Mouse (Mus musculus) common myeloid progenitor, adult 5-6 weeks (primary cell): ENCODE data around the gene Gm20708. TPM values are rescaled to one million over a fixed set of nuclear protein-coding genes. Genes with fewer than 3 reads are reported as not detected.

ENCODE experiments used
- ATAC-seq: replicated peaks from 2 replicates; pipeline ENCODE4 v1.8.0; 2016; ENCODE audit warnings: low read depth, mild to moderate bottlenecking, moderate TSS enrichment, inconsistent platforms; ENCODE audit not compliant: poor library complexity, severe bottlenecking
- total RNA-seq: library from RNA; stranded (forward); fragments of 200-1000, 187-1606 nt; gene quantifications from 2 replicates; pipeline ENCODE4 v1.2.3, GENCODE M21; 2017

Gm20708 gene
- 2.5 and 3.1 TPM in 2 replicates for total RNA-seq

- peak; percentile 27 for ATAC-seq
Observed at GRCm38 (mm10) chr11:117809407-117810311, at the start of gene Gm20708, which contains the start of gene Syngr2. Gene Gm20708, plus strand, starts transcription at chr11:117809668. Gene Syngr2, plus strand, starts transcription at chr11:117809668.

DNA sequence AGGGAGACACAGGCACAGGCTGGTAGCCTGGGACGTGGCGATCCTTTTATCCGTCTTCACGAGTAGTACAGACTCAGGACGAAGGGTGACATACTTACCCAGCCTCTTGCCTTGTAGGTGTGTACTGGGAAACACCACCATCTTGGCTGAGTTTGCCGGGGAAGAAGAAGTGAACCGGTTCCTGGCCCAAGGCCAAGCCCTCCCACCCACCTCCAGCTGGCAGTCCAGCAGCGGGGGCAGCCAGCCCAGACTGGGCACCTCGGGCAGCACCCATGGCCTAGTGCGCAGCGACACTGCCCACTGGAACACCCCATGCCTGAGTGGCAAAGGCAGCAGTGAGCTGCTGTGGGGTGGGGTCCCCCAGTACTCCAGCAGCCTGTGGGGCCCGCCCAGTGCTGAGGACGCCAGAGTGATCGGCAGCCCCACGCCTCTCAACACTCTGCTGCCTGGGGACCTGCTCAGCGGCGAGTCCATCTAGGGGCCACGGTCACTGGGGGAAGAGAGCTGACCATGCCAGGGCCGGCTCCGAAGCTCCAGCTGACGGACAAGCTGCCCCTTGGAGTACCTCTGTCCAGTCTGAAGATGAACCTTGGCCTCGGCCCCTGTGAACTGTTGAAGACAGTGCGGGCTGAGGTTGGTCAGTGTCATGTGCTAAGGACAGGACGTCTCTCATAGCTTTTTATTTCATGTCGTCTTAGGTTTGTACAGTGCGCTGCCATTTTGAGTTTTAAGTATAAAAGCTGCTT, 48.9 kb upstream of the Gm20708 start:
- ATAC-seq = no peak

- no peak for ATAC-seq
Observed at GRCm38 (mm10) chr11:117761801-117762200, 47.7 kb upstream of the Gm20708 start.

GRCm38 (mm10) chr11:117762246-117762645, 47.2 kb upstream of the Gm20708 start:
- no peak for ATAC-seq

DNA sequence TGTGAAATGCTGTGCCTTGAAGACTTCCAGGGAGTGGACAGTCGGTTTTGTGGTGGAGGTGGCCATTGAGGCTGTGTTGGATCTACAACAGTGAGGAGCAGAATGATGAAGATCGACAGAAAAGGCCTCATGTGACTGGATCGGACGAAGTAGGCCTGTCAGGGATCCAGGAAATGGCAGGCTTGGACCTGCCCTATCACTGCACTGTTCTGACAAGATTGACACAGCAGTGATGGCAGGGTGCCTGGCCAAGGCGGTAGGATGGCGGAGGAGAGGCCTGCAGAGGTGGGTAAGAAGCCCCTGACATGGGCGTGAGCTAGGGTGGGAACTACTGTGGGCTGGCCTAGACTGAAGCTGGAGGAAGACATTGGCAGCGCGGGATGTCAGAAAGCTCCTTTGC, 45.1 kb upstream of the Gm20708 start:
- ATAC-seq = no peak

DNA sequence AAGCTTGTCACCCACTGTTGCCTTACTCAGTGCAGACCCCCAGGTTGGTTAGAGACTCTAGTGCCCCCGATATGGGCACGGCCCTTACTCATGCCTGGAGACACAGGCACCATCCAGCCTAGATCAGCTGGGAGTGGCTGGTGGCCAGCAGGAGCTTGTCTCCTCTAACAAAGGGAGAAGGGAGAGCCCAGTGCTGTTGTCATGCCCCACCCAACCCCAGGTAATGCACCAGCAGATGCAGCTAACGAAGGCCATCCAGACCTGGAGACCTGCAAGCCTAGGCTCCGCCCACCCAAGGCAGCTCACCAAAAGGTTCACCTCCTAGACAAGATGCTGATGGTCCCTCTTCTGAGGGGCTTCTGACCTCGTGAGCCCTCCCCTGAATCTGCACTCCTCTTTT, 44.1 kb upstream of the Gm20708 start:
- ATAC-seq = no peak

- no peak for ATAC-seq
Observed at GRCm38 (mm10) chr11:117766275-117766674, 43.2 kb upstream of the Gm20708 start.

DNA sequence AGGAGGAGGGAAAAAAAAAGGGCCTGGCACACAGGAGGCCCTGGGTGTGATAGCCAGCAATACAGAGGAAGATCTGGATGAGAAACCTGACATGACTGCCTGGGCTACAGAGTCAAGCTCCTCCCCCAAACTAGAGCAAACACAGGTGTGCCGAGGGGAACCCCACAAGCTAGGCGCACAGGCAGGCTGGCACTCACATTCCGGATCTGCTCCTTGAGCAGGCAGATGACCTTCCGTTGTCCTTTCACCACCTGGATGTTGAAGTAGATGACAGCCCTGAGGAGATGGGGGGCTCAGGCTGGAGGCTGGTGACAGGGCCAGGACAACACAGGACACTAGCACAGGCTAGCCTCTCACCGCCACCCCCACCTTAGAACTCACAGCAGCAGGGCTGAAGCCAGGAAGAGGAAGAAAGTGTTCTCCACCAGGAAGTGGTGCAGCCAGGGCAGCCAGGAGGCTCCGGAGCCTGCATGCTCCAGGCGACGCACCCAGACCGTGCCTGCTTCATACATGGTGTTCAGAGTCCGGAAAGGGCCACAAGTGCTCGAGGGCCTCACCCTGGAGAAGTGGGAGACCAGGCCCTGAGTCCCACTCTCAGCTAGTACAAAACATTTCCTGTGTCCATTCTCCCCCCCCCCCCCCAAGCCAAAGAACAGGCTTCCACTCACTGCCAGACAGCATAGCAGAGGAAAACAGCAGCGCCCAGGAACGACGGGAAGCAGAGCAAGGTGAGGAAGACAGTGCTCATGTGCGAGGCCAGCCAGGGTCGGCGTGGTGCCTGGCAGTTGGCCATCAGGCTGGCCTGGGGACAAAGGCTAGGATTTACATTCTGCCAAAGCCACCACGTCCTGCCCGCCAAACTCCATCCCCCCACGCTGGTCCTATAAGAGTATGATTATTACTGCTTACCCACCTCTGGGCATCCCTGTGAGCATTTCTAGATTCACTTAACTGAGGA, 40.5 kb upstream of the Gm20708 start:
- ATAC-seq = no peak

GRCm38 (mm10) chr11:117769683-117770047, 39.8 kb upstream of the Gm20708 start:
- ATAC-seq = no peak

- ATAC-seq = no peak
Observed at GRCm38 (mm10) chr11:117770407-117770806, 39.1 kb upstream of the Gm20708 start.

- no peak for ATAC-seq
Observed at GRCm38 (mm10) chr11:117772352-117772751, 37.1 kb upstream of the Gm20708 start.

DNA sequence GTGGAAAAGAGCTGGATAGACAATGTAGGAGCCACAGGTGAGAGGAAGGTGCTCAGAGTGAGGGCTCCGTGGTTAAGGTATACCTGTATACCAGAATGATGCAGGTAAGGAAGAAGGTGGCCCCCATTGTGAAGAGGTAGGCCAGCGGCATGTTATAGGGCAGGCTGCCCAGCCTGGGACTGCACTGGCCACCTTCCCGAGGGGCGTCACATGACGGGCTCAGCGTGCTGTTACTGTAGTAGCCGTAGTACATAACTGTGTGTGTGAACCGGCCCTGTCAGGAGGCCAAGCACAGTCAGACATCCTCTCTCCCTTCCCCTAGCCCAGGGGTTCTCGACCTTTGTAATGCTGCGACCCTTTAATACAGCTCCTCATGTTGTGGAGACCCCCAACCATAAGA, 34.5 kb upstream of the Gm20708 start:
- ATAC-seq = no peak

DNA sequence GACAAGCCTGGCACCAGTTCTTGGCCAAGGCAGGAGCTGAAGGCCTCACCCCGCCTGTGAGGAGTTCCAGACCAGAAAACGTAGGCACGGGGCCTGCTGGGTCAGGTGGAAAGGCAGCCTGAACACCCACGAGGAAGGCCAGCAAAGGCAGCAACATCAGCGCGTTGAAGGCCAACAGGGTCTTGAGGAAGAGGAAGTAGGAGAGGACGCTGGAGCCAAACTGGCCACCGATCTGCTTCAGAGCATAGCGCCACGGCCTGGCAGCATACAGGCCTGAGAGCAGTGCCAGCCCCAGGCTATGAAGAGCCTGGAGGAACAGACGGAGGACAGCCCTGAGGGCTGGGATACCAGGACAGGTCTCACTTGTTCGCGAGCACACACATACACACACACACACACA, 33.9 kb upstream of the Gm20708 start:
- ATAC-seq = no peak

DNA sequence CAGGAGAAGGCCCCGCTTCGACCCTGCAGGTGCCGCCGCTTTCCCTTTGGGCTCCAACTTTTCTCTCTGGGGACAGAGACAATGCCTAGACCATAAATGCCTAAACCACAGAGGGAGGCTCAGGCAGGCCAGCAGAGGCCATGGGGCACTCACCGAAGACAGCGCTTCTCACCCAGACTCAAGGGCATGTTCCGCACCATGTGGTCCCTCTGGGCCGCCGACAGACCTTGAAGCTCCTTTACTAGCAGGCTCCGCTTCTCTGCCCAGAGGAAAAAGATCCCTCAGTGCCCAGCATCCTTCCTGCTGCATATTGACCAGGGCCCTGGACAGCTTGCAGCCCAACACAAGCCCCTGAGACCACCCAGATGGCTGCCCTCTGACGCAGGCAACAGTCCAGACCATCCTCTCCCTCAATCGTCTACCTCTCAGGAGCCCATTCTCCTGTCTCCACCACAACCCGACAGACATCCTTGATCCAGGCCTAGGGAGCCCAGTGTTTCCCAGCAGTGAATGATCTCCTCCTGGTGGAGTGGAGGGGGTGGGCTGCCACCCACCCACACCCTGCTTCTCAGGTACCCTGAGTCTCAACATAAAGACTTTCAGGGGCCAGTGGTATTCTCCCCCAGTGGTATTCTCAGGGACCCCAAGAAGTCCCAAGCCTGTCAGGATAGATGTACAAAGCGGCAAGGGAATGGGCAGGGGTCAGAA, 33.2 kb upstream of the Gm20708 start:
- ATAC-seq = no peak

- ATAC-seq = no peak
Observed at GRCm38 (mm10) chr11:117777111-117777510, 32.4 kb upstream of the Gm20708 start.

GRCm38 (mm10) chr11:117778031-117778430, 31.4 kb upstream of the Gm20708 start:
- ATAC-seq = no peak

- ATAC-seq = no peak
Observed at GRCm38 (mm10) chr11:117778851-117779433, 30.5 kb upstream of the Gm20708 start.

DNA sequence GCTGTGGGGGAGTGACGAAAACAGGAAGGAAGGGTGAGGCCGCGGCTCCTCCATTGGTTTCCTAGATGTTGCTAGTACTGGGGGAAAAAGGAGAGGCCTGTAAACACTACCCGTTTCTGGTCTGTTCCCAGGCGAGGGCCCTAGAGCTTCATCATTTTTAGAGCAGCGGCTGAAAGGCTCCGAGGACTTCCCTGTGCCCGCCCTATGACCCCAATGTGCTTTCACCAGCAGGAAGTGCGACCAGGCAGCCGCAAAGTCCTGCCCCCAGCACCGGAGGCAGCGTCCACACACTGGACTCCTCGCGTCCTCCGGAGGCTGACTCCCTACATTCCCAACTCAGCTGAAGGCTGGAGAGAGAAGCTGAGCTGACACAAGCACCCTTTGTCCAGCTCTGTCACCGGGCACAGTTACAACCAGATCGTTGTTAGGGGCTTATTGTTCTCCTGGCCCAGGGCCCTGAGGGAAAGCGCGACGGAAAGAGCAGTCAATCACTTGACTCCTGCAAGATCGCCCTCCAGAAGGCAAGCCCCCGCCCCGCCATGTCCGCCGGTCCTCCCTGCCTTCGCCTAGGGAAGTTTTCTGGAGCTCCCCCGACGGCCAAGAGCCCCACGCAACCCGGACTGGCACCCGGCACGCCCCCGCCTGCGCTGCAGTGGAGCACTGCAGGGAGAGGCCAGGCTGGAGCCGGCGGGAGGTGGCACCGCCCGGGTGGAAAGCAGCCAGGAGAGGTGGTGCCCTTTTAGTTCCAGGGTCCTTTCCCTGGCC, 29.9 kb upstream of the Gm20708 start:
- peak; percentile 17 for ATAC-seq

GRCm38 (mm10) chr11:117780199-117780515, 29.3 kb upstream of the Gm20708 start:
- no peak for ATAC-seq
